Mouse (Mus musculus): ENCODE results near the gene Mrto4. TPM values are rescaled to one million over a fixed set of nuclear protein-coding genes. Genes with fewer than 3 reads are reported as not detected.

Gene Mrto4
- polyA plus RNA-seq, 1 experiment from 2014 or later, result 74.2 TPM

DNA sequence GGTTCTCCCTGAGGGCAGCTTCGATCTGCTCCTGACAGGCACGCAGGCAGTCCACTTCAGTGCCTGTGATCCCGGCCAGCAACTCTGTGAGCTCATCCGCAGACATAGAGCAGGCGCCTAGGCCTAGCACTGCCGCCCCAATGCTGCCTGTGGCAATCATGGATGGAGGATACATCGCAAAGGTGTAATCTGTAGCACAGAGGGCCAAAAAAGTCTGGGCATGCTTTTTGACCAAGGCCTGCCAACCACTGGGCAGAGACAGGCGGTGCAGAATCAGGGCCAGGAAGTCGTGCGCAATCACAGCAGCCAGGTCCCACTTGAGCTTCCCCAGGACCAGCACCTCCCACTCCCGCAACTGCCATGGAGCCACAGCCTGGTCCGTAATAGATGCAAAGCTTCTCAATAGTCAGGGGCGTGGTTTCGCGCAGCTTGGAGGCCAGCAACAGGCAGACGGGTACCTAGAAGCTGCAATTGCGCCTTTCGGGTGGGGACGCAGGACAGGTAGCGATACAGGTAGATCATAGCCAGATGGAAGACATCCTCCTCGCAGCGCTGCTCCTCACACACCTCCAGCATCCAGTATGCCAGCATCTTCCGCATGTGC lies 6.9 kb downstream of the Mrto4 start:
- 74% methylated on average over 23 of the region's 23 CpGs for WGBS
- DNase-seq (ENCODE audit: low spot score), result no peak
- H3K4me1 ChIP-seq (replicated peaks; ENCODE audit: control insufficient read depth, insufficient read depth, low read length), result no peaks in the 10 kb centered on the region
- no peaks in the 10 kb centered on the region for H3K9me3 ChIP-seq (ENCODE audit: control insufficient read depth, low read length)
- no peaks in the 10 kb centered on the region for H3K27me3 ChIP-seq (ENCODE audit: control insufficient read depth, insufficient read depth, low read length)
- H3K27ac ChIP-seq, result no peak overlapping the region
- H3K36me3 ChIP-seq (replicated peaks; ENCODE audit: control insufficient read depth, insufficient read depth), result peaks cover 46% of the 10 kb centered on the region
- H3K4me2 ChIP-seq (replicated peaks), result no peak overlapping the region
- H3K9ac ChIP-seq, result no peak overlapping the region
- no peak overlapping the region for H3K4me3 ChIP-seq (replicated peaks; ENCODE audit: low read length)
- no peak for ATAC-seq (ENCODE audit: low FRiP score)

DNA sequence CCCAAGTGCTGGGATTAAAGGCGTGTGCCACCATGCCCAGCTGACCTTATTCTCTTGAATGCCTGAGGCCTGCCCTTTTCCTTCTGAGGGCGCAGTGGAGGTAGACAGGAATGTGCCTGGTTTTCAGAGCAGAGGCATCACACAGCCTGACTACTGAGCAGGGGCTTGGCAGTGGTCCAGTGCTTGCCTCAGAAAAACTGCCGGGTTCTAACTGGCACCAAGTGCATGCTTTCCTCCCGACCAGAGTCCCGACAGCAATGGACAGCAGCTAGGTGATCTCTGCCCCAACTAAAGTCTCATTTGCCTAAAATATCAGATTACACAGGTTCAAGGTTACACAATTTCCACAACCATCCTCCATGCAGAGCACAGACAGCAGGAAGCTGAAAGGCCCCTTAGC lies 8.7 kb downstream of the Mrto4 start:
- Histone ChIP-seq H3K27ac (no peak overlapping the region), H3K4me1 (replicated peaks; ENCODE audit: control insufficient read depth, insufficient read depth, low read length) (no peaks in the 10 kb centered on the region), H3K9ac (no peak overlapping the region), H3K9me3 (ENCODE audit: control insufficient read depth, low read length) (no peaks in the 10 kb centered on the region), H3K36me3 (replicated peaks; ENCODE audit: control insufficient read depth, insufficient read depth) (peaks cover 33% of the 10 kb centered on the region), H3K27me3 (ENCODE audit: control insufficient read depth, insufficient read depth, low read length) (no peaks in the 10 kb centered on the region), H3K4me2 (replicated peaks) (no peak overlapping the region), H3K4me3 (replicated peaks; ENCODE audit: low read length) (no peak overlapping the region)
- no peak for ATAC-seq (ENCODE audit: low FRiP score)
- DNase-seq (ENCODE audit: low spot score), result no peak
- 72% methylated on average over 5 of the region's 5 CpGs for WGBS

DNA sequence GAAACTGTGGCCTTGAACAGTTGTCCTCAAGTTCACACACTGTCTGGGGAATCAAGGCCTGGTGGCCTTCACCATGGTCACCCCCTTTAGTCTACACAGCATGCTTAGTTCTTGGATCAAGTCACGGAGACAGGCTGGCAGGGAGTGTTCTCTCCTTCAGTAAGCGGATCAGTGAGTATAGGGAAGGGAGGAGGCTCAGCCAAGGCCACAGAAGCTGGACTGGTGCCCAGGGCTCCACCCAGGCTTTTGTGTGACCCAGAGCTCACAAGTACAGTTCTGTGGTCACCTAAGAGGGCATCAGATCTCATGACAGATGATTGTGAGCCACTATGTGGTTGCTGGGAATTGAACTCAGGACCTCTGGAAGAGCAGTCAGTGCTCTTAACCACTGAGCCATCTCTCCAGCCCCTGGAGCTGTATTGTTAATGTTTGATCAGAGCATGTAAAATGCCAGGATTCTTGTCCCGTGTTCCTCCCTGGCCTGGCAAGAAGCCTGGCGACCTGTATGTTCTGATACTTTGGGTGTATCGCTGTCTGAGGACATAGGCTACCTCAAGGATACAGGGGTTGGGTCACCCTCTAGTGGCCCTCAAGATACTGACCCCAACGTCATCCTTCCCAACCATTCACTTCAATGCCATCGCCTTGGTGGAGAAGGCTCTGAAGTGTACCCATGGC lies 10.7 kb downstream of the Mrto4 start:
- DNase-seq (ENCODE audit: low spot score) (no peak), ATAC-seq (ENCODE audit: low FRiP score) (no peak)
- H3K4me1 ChIP-seq (replicated peaks; ENCODE audit: control insufficient read depth, insufficient read depth, low read length), result no peaks in the 10 kb centered on the region
- no peaks in the 10 kb centered on the region for H3K9me3 ChIP-seq (ENCODE audit: control insufficient read depth, low read length)
- H3K27me3 ChIP-seq (ENCODE audit: control insufficient read depth, insufficient read depth, low read length), result peaks cover 14% of the 10 kb centered on the region
- WGBS, result 75% methylated on average over 7 of the region's 7 CpGs
- peaks cover 12% of the 10 kb centered on the region for H3K36me3 ChIP-seq (replicated peaks; ENCODE audit: control insufficient read depth, insufficient read depth)
- H3K4me3 ChIP-seq (replicated peaks; ENCODE audit: low read length), result no peak overlapping the region
- H3K9ac ChIP-seq, result no peak overlapping the region
- H3K4me2 ChIP-seq (replicated peaks), result no peak overlapping the region
- H3K27ac ChIP-seq, result no peak overlapping the region

DNA sequence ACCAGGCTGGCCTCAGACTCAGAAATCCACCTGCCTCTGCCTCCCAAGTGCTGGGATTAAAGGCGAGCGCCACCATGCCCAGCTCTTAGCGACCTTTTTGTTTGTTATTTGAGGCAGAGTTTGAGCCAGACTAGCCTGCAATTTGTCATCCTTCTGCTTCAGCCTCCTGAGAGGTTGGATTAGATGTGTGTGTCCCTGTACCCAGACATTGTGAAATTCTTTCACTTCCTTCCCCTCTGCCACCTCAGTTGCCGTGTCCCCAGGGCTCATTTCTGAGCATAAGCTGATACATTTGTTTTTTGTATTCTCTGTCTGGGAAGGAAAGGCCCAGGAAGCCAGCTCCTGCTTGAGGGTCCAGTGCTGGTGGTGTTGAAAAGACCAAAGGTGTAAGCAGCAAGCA lies 11.5 kb downstream of the Mrto4 start:
- DNase-seq (ENCODE audit: low spot score) (no peak), ATAC-seq (ENCODE audit: low FRiP score) (no peak)
- no peak overlapping the region for H3K4me3 ChIP-seq (replicated peaks; ENCODE audit: low read length)
- H3K9me3 ChIP-seq (ENCODE audit: control insufficient read depth, low read length), result no peaks in the 10 kb centered on the region
- H3K36me3 ChIP-seq (replicated peaks; ENCODE audit: control insufficient read depth, insufficient read depth), result peaks cover 7% of the 10 kb centered on the region
- no peak overlapping the region for H3K27ac ChIP-seq
- H3K9ac ChIP-seq, result no peak overlapping the region
- H3K4me2 ChIP-seq (replicated peaks), result no peak overlapping the region
- H3K4me1 ChIP-seq (replicated peaks; ENCODE audit: control insufficient read depth, insufficient read depth, low read length), result no peaks in the 10 kb centered on the region
- H3K27me3 ChIP-seq (ENCODE audit: control insufficient read depth, insufficient read depth, low read length), result peaks cover 17% of the 10 kb centered on the region
- WGBS, result 80% methylated on average over 4 of the region's 4 CpGs

DNA sequence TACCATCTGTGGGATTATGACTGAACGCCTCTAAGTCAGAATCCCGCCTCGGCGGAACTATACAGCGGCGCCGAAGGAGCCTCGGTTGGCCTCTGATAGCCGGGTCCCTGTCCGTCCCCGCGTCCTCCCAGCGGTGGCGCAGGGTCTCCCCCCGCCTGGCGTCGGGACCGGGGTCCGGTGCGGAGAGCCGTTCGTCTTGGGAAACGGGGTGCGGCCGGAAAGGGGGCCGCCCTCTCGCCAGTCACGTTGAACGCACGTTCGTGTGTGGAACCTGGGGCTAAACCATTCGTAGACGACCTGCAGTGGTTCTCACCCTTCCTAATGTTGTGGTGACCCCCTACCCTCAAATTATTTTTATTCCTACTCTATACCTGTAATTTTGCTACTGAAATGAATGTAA lies 14.2 kb downstream of the Mrto4 start:
- H3K9ac ChIP-seq, result no peak overlapping the region
- no peak overlapping the region for H3K4me2 ChIP-seq (replicated peaks)
- H3K27ac ChIP-seq, result no peak overlapping the region
- ATAC-seq (ENCODE audit: low FRiP score) (no peak), DNase-seq (ENCODE audit: low spot score) (no peak)
- 60% methylated on average over 33 of the region's 33 CpGs for WGBS
- no peak overlapping the region for H3K4me3 ChIP-seq (replicated peaks; ENCODE audit: low read length)
- no peaks in the 10 kb centered on the region for H3K36me3 ChIP-seq (replicated peaks; ENCODE audit: control insufficient read depth, insufficient read depth)
- H3K4me1 ChIP-seq (replicated peaks; ENCODE audit: control insufficient read depth, insufficient read depth, low read length), result no peaks in the 10 kb centered on the region
- no peaks in the 10 kb centered on the region for H3K9me3 ChIP-seq (ENCODE audit: control insufficient read depth, low read length)
- peaks cover 17% of the 10 kb centered on the region for H3K27me3 ChIP-seq (ENCODE audit: control insufficient read depth, insufficient read depth, low read length)

DNA sequence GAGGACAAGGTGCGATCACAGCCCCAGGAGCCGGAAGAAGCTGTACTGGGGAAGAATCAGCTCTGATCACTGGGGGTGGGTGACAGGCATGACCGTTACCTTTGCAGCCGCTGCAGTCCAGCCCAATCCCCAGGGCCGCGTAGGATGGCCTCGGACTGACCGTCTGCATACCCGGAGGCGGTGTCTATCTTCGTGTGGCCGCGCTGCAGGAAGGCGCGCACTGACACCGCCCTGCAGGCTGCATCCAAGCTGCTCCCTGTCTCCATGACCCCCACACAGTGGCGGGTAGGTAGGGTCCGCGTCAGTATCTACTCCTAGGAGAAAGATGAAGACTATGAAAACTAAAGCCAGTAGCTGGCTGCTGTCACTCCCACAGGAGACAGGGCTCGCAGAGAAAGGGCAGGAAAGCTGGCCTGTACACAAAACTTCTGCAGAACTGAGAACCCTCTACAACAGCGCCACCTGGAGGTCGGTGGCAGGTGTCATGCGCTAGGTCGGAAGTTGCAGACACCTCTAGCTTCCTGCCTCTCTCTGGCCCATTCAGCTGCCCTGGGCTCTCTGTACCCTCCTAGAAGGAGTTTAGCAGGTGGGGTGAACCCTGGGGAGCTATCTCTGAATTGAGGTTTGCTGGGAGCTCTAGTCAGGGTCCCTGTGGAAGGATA lies 15.4 kb downstream of the Mrto4 start:
- no peak overlapping the region for H3K27ac ChIP-seq
- H3K9me3 ChIP-seq (ENCODE audit: control insufficient read depth, low read length), result no peaks in the 10 kb centered on the region
- H3K36me3 ChIP-seq (replicated peaks; ENCODE audit: control insufficient read depth, insufficient read depth), result no peaks in the 10 kb centered on the region
- H3K4me1 ChIP-seq (replicated peaks; ENCODE audit: control insufficient read depth, insufficient read depth, low read length), result no peaks in the 10 kb centered on the region
- peaks cover 17% of the 10 kb centered on the region for H3K27me3 ChIP-seq (ENCODE audit: control insufficient read depth, insufficient read depth, low read length)
- DNase-seq (ENCODE audit: low spot score), result peak; percentile 79
- no peak overlapping the region for H3K4me3 ChIP-seq (replicated peaks; ENCODE audit: low read length)
- peak overlapping the region; percentile 24; the same call in 1 of the 2 replicates for H3K4me2 ChIP-seq (replicated peaks)
- 35% methylated on average over 24 of the region's 24 CpGs for WGBS
- ATAC-seq (ENCODE audit: low FRiP score), result no peak
- H3K9ac ChIP-seq, result no peak overlapping the region

DNA sequence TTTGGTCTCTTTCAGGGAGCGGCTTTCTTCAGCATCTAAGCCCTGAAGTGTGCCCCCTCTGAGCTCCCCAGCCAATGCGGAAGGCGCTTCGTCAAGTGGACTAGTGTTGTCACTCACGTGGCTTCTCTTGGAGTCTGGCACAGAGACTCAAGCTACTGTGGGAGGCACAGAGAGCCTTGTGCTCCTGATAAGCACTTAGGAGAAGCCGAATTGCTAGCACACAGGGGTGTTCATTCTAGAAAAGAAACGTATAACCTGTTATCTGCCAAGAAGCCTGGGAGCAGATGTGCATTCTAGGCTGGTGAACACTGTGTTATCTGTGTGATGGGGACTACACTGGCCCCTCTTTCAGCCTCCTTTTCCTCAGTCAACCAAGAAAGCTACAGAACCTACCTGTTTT lies 16.9 kb downstream of the Mrto4 start:
- WGBS, result 70% methylated on average over 7 of the region's 7 CpGs
- no peak for ATAC-seq (ENCODE audit: low FRiP score)
- no peak overlapping the region for H3K4me2 ChIP-seq (replicated peaks)

DNA sequence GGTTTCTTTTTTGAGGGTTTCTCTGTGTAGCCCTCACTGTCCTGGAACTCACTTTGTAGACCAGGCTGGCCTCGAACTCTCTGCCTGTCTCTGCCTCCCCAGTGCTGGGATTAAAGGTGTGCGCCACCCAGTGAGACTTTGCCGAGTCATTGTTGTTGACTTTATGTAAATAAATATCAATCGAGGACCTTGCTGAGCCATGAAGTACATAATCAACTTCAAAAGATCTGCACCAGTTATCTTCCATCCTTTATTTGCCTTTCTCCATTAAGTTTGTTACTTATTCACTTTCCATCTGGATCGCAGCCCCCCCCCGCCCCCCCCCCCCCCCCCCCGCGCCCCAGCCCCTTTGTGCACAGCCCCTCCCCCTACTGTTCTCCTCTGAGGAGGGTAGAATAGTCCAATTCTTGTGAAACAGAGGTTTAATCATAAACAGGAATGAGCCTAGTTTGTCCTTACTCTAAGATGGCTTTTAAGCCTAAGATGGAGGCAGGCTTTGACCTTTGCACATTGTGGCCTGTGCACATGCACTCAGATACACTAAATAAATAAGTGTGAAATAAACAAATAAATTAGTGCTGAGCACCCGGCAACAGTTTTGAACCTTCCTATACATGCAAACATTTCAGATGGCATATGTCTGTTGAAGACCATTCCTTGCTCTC lies 17.6 kb downstream of the Mrto4 start:
- peaks cover 17% of the 10 kb centered on the region for H3K27me3 ChIP-seq (ENCODE audit: control insufficient read depth, insufficient read depth, low read length)
- H3K9me3 ChIP-seq (ENCODE audit: control insufficient read depth, low read length), result no peaks in the 10 kb centered on the region
- no peak overlapping the region for H3K4me2 ChIP-seq (replicated peaks)
- H3K9ac ChIP-seq, result no peak overlapping the region
- DNase-seq (ENCODE audit: low spot score) (no peak), ATAC-seq (ENCODE audit: low FRiP score) (no peak)
- 56% methylated on average over 8 of the region's 9 CpGs for WGBS
- H3K27ac ChIP-seq, result no peak overlapping the region
- H3K4me1 ChIP-seq (replicated peaks; ENCODE audit: control insufficient read depth, insufficient read depth, low read length), result no peaks in the 10 kb centered on the region
- no peak overlapping the region for H3K4me3 ChIP-seq (replicated peaks; ENCODE audit: low read length)
- no peaks in the 10 kb centered on the region for H3K36me3 ChIP-seq (replicated peaks; ENCODE audit: control insufficient read depth, insufficient read depth)

More for the DNA sequence above, 16.9 kb downstream of the Mrto4 start:
- no peak for DNase-seq (ENCODE audit: low spot score)
- H3K4me1 ChIP-seq (replicated peaks; ENCODE audit: control insufficient read depth, insufficient read depth, low read length), result no peaks in the 10 kb centered on the region
- H3K4me3 ChIP-seq (replicated peaks; ENCODE audit: low read length), result no peak overlapping the region
- no peak overlapping the region for H3K9ac ChIP-seq
- no peaks in the 10 kb centered on the region for H3K36me3 ChIP-seq (replicated peaks; ENCODE audit: control insufficient read depth, insufficient read depth)
- H3K9me3 ChIP-seq (ENCODE audit: control insufficient read depth, low read length), result no peaks in the 10 kb centered on the region
- H3K27me3 ChIP-seq (ENCODE audit: control insufficient read depth, insufficient read depth, low read length), result peaks cover 17% of the 10 kb centered on the region
- no peak overlapping the region for H3K27ac ChIP-seq

DNA sequence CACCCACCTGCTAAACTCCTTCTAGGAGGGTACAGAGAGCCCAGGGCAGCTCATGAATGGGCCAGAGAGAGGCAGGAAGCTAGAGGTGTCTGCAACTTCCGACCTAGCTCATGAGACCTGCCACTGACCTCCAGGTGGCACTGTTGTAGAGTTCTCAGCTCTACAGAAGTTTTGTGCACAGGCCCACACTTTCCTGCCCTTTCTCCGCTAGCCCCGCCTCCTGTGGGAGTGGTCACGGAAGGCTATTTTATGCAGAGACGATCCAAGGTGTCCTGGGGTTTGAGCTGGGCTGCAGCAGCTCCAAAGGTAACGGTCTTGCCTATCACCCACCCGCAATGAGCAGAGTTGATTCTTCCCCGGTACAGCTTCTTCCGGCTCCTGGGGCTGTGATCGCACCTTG lies 21.8 kb downstream of the Mrto4 start:
- WGBS, result 11% methylated on average over 10 of the region's 10 CpGs
- ATAC-seq (ENCODE audit: low FRiP score) (no peak), DNase-seq (ENCODE audit: low spot score) (peak; percentile 40)
- H3K36me3 ChIP-seq (replicated peaks; ENCODE audit: control insufficient read depth, insufficient read depth), result no peaks in the 10 kb centered on the region
- no peak overlapping the region for H3K9ac ChIP-seq
- no peaks in the 10 kb centered on the region for H3K27me3 ChIP-seq (ENCODE audit: control insufficient read depth, insufficient read depth, low read length)
- H3K9me3 ChIP-seq (ENCODE audit: control insufficient read depth, low read length), result no peaks in the 10 kb centered on the region
- no peak overlapping the region for H3K4me3 ChIP-seq (replicated peaks; ENCODE audit: low read length)
- no peak overlapping the region for H3K4me2 ChIP-seq (replicated peaks)
- H3K4me1 ChIP-seq (replicated peaks; ENCODE audit: control insufficient read depth, insufficient read depth, low read length), result no peaks in the 10 kb centered on the region
- H3K27ac ChIP-seq, result no peak overlapping the region

Measured in hindbrain, embryonic 14.5 days (tissue).